Mouse (Mus musculus) urinary bladder, postnatal 25 days (tissue): ENCODE data around the gene Dennd1b.

Experiments used
- DNase-seq: peaks from one replicate; pipeline ENCODE4 v3.0.0; 2022; ENCODE audit warnings: low spot score

The Dennd1b gene

DNA sequence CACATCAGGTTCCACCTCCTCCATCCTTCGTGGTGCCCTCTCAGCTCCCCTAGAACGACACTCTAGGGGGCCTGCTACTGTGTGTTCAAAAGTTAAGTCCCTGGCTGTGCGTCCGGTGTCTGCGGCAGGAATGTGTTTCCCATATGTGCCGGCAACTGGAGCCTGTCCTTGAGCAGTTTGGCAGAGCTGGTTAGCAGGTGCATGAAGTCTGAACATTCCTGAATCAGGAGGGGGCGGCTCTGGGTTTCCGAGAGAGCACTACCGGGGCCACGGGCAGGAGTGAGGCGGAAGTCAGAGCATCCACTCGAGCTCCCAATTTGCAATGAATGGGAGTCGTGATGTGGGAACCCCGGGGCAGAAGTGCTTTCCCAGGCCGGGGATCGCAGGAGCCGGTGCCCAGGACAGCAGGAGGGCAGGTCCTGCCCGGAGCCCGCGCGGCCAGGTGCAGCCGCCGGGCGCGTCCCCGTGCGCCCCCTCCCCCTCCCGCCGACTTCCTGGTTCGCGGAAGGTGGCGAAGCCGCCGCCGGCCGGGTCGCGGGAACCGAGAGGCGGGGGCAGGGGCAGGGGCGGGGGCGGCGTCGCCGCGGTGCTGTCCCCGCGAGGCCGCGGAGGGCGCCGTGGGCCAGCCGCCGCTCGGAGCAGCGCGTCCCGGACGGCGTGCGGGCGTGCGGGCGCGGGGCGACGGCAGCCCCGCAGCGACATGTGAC is at the start of gene Dennd1b:
Gene Dennd1b (plus strand): TSS at position 275 of the 707 bp plus-strand sequence.
- DNase-seq = peak; percentile 61

DNA sequence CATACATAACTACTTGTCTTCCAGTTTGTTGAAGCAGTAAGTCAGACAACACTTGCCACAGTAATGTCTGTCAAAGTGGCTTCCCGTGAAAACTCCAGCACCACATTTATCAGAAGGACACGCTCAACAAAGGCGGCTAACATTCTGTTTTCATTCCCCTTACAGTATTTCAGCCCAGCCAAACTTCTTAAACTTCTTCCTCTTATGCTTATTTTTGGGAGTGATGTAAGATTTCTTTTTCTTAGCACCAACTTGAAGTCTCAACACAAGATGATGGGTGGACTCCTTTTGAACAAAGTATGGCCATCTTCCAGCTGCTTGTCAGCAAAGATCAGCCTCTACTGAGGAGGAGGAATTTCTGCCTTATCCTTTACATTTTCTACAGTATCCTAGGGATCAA is 47.6 kb upstream of the Dennd1b start:
- DNase-seq = no peak

GRCm38 (mm10) chr1:138919601-138920000 is 43.6 kb upstream of the Dennd1b start:
- no peak for DNase-seq

DNA sequence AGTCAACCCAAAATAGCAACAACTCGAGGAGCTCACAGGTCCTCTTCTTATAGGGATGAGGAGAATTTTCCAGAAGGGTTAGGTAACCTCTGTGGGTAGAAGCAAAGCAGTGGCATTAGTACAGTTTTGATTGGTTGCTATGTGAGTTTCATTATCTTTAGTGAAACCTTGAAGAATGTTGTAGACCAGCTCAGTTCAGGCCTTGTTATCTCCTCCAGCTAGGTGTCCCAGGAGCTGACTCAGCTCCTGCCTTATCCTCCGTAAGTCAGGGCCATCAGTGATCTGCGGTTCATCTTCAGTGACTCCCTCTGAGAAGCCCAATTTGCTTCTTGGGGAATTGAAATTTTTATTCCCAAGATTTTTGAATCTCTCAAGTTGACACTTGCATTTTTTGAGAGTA is 43.2 kb upstream of the Dennd1b start:
- no peak for DNase-seq

GRCm38 (mm10) chr1:138920799-138921198 is 42.4 kb upstream of the Dennd1b start:
- no peak for DNase-seq

- no peak for DNase-seq
These were observed 40.3 kb upstream of the Dennd1b start for GRCm38 (mm10) chr1:138922886-138923285.

DNA sequence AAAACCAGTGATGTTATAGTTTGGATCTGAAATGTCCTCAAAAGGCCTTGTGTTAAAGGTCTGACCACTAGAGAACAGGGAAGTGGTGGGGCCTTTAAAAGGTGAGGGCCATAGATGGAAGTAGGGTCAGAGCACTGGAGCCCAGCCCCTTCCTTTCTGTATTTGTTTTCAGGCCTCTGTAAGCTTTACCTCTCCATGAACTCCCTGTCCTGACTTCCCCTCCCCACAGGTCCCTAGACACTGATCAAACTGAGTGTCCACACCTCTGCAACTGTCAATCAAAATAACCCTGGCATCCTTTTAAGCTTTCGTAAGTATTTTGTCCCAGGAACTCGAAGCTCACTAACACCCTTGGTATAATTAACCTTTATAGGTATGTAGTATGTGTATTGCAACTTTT is 39.0 kb upstream of the Dennd1b start:
- no peak for DNase-seq

GRCm38 (mm10) chr1:138928671-138929483 is 34.4 kb upstream of the Dennd1b start:
- peak; percentile 20 for DNase-seq

DNA sequence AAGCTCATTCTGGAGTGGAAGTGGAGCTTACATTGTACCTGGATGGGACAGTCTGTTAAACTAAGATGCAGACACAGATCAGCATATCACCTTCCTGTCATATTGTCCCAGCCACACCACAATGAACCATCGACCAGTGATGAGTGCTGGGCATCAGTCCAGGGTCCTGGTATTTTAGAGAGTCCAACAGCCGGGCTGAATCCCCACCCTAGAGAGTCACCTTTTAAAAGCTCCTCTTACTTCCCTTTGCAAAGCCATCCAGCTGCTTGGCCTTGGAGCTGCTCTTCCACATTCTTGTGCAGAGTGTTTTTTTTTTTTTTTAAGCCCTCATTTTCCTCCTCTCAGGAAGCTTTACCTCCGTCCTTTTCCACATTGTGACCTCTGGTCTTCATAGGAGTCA is 33.2 kb upstream of the Dennd1b start:
- no peak for DNase-seq

DNA sequence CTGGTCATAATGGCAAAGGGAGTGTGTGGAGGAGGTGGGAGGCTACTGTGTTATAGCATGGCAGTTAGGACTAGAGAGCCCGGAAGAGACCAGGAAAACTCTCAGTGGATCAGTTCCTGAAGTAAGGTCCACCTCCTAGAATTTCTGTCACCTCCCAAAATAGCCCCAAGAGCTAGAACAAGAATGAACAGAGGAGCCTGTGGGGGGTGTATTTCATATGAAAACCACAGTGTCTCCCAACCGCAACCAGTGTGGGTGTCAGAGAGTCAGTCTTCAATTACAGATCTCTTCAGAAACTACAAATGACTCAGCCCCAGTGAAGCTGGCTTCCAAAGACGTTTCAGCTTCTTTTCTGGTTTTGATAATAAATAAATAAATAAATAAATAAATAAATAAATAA is 32.4 kb upstream of the Dennd1b start:
- no peak for DNase-seq

DNA sequence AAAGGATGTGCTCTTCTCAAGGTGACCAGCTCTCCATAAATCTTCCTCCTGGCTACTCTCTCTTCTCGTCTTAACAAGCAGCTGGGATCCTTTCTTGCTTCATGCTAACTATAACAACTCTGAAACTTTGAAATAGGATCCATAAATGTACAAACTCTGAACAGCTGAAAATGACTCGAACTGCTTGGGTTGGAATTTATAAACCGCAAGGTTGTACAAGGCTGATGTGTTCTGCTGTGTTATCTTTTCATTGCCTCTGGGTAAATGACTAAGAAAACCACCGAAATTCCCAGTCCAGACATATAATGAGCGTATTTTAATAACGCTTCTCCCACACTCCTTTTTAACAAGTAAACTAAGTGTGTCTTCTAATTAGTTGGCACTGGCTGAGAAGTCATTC is 27.1 kb upstream of the Dennd1b start:
- no peak for DNase-seq

DNA sequence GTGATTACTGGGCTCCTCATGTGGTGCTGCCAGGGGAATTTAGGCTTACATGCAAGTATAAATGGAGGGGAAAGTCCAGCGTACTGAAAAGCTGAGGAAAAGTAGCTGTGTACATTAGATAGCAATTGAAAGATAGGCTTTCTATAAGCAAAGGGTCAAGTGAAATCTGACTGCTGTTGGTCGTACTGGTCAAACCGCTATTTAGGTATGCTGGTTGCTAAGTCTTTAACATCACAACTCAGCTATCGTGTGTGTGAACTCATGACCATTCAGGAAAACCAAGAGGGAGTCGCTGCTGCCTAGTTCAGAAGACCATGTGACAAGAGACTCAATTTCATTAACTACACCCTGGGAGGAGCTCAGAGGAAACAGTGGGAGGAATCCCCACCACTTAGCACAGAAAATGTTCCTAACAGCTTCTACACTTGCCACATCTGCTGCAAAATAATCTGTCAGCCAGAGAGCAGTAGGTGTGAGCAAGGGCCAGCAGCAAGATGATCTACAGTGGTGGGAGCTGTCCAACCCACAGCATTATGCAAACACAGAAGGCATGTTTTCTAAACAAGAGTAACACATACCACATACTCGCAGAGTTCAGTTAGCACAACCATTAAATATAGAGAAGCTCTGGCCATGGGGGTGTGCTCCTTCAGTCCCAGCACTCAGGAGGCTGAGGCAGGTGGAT is 25.4 kb upstream of the Dennd1b start:
- DNase-seq = no peak

- DNase-seq = no peak
These were observed 23.6 kb upstream of the Dennd1b start for GRCm38 (mm10) chr1:138939579-138940139.

DNA sequence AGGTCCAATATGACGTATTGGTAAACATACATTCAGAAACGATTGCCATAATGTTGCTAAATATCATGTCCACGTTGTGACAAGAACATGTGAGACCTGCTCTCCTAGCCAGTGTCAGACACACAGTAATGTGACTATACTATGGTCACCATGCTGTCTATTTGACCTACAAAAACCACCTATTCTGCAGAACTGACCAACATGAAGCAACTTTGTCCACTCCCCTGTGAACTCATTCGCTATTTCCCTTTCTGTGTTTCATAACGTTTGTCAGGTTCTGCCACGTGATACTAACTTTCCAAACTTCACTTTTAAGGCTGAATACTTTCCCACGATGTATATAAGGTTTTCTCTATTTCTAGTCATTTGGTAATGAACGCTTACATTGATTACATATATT is 22.8 kb upstream of the Dennd1b start:
- DNase-seq = no peak

GRCm38 (mm10) chr1:138952173-138952572 is 11.1 kb upstream of the Dennd1b start:
- no peak for DNase-seq

GRCm38 (mm10) chr1:138954978-138955377 is 8.3 kb upstream of the Dennd1b start:
- DNase-seq = no peak

DNA sequence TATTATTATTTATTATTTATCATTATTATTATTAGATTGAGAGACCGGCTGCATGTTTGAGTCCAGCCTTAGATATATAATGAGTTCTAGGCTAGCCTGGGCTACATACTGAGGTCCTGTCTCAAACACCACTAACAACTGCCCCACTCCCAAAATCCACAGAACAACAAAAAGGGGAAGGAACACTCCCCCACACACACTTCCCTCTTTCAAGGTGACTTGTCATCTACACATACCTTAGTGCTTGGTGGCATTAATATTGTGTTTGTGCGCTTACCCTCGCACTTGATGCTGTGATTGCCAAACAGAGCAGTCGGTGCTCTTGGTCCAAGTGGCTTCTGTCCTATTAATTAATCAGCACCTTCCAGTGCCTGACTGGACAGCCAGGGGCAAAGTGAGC is 7.8 kb upstream of the Dennd1b start:
- DNase-seq = no peak

DNA sequence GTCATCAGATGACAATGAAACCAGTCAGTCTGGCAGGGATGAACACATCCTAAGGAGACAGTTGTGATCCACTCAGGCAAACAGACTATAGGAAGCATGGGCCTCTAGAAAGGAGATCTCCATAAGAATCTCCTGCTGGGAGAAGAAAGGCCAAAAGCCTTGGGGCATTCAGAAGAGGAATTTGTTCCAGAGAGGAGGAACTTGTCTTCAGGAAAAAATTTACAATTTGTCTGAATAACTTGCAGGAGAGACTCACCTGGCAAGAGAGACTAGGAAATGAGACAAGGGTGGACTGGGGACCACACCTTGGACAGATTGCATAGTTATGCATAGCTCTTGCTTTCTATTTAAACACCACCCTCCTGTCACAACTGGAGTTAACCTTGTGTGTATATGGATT is 6.7 kb upstream of the Dennd1b start:
- DNase-seq = no peak

DNA sequence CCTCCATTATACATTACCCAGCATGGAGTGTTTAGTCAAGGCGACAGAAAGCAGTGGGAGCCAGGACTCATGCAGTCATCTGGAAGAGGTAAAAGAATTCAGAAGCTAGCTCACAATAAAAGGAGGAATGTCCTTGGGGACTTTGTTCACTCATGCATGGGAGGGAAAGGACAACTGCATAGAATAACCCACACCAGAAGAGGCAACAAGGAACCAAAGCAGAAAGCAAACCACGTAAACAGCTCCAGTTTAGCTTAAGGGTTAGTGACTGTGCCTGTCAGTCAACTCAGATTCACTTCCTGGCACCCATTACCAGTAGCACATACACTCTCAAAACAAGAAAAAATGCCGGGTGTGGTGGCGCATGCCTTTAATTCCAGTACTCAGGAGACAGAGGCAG is 6.1 kb upstream of the Dennd1b start:
- no peak for DNase-seq

- no peak for DNase-seq
These were observed 4.4 kb upstream of the Dennd1b start for GRCm38 (mm10) chr1:138958863-138959262.

GRCm38 (mm10) chr1:138959903-138960483 is 3.2 kb upstream of the Dennd1b start:
- no peak for DNase-seq
